Mouse (Mus musculus): ENCODE measurements around the gene Cox4i2. TPM values are rescaled to one million over a fixed set of nuclear protein-coding genes. Genes with fewer than 3 reads are reported as not detected.
A peak's percentile ranks its signal among the peaks of the same experiment; 100 is the strongest.

Gene Cox4i2
- polyA plus RNA-seq, 1 experiment from 2014 or later, result 22.5 TPM

DNA sequence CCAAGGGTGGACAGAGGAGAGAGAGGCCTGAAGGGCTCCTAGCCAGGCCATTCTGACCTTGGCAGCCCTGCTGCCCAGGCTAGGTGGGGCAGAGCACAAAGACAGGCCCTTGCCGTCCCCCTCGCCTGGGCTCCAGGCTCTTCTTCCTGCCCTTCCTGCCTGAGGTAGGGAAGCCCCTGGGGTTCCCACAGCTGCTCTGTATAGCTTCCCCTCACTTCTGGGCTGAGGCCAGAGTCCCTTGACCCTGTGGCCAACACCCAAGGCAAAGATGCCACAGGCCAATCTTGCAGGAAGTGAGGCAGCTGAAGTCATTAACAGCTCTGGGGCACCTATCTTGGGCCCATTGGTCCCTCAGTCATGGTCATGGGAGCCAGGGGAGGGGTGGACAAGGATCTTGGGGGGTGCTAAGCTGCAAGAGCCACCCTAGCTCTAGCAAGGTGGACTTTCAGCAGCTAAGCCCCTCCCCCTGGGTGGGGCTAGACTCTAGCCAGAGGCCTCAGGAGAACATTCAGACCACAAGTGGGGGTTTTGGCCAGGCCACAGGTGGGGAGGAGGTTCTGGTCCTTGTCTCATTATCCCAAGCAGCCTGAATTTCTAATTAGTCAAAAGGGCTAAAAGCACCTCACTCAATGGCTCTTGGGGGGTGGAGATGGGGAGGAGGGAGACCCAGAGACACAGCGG lies 27.2 kb downstream of the Cox4i2 start:
- Histone ChIP-seq H3K27ac (ENCODE audit: low read depth, low read length) (no peak overlapping the region), H3K4me1 (ENCODE audit: control insufficient read depth, insufficient read depth, low read length) (peaks cover 30% of the 10 kb centered on the region), H3K9ac (ENCODE audit: low read depth, low read length) (no peak overlapping the region), H3K9me3 (replicated peaks; ENCODE audit: control insufficient read depth, low read length) (no peaks in the 10 kb centered on the region), H3K36me3 (ENCODE audit: control insufficient read depth, insufficient read depth, low read length) (peaks cover 6% of the 10 kb centered on the region; the same call in 1 of the 2 replicates), H3K4me2 (no peak overlapping the region), H3K4me3 (ENCODE audit: low read depth, low read length) (no peak overlapping the region), H3K27me3 (ENCODE audit: control insufficient read depth, insufficient read depth, low read length) (no peaks in the 10 kb centered on the region)
- no peak; the same call in 1 of the 2 replicates for ATAC-seq (replicated peaks; ENCODE audit: insufficient number of reproducible peaks, low FRiP score, low TSS enrichment)
- 70% methylated on average over 3 of the region's 3 CpGs for WGBS (ENCODE audit: insufficient replicate concordance)

DNA sequence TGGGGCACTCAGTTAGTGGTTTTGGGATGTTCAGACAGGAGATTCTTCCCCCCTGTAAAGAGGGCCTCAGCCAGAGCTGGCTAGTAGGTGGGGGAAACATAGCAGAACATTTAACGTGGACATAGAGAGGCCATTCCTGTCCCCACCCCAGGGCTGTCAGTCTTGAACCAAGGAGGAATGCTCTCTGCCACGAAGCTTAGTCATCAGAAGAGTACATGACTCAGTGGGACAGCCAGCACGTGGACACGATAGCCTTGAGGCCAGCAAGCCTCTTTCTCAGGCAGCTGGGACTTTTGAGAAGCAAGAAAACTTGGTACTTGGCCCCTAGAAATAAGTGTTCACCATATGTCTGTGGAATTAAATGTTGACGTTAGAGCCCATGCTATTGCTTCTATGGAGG lies 28.7 kb downstream of the Cox4i2 start:
- no peaks in the 10 kb centered on the region for H3K27me3 ChIP-seq (ENCODE audit: control insufficient read depth, insufficient read depth, low read length)
- H3K4me3 ChIP-seq (ENCODE audit: low read depth, low read length), result no peak overlapping the region
- ATAC-seq (replicated peaks; ENCODE audit: insufficient number of reproducible peaks, low FRiP score, low TSS enrichment), result no peak
- H3K9me3 ChIP-seq (replicated peaks; ENCODE audit: control insufficient read depth, low read length), result no peaks in the 10 kb centered on the region
- H3K9ac ChIP-seq (ENCODE audit: low read depth, low read length), result 0 out of 2 replicates have a peak overlapping the region, but pooled peaks have one; percentile 5
- no peak overlapping the region for H3K4me2 ChIP-seq
- WGBS (ENCODE audit: insufficient replicate concordance), result 57% methylated on average over 5 of the region's 5 CpGs
- H3K27ac ChIP-seq (ENCODE audit: low read depth, low read length), result no peak overlapping the region
- peaks cover 40% of the 10 kb centered on the region for H3K4me1 ChIP-seq (ENCODE audit: control insufficient read depth, insufficient read depth, low read length)
- peaks cover 6% of the 10 kb centered on the region; the same call in 1 of the 2 replicates for H3K36me3 ChIP-seq (ENCODE audit: control insufficient read depth, insufficient read depth, low read length)

DNA sequence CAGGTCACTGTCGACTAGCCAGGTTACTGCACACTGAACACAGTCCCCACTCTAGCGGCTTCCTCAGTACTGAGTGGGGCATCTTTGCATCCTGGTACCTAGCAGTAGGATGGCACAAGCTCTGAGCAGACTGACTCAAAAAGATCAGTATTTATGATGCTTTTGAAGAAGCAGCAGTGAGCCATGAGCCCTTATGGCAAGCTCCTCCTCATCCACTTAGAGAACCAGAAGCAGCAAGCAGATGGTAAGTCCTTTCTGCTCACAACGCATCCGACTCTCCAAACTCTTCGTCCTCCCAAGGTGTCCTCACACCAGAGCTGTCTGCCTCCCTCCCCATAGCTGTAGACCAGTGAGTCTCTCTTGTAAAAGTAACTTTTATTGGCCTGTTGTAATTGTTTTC lies 29.3 kb downstream of the Cox4i2 start:
- no peak overlapping the region for H3K4me2 ChIP-seq
- H3K36me3 ChIP-seq (ENCODE audit: control insufficient read depth, insufficient read depth, low read length), result peaks cover 4% of the 10 kb centered on the region; the same call in 1 of the 2 replicates
- no peak for ATAC-seq (replicated peaks; ENCODE audit: insufficient number of reproducible peaks, low FRiP score, low TSS enrichment)
- H3K4me3 ChIP-seq (ENCODE audit: low read depth, low read length), result no peak overlapping the region
- H3K27ac ChIP-seq (ENCODE audit: low read depth, low read length), result no peak overlapping the region
- no peak overlapping the region for H3K9ac ChIP-seq (ENCODE audit: low read depth, low read length)
- 84% methylated on average over 5 of the region's 5 CpGs for WGBS (ENCODE audit: insufficient replicate concordance)
- peaks cover 45% of the 10 kb centered on the region for H3K4me1 ChIP-seq (ENCODE audit: control insufficient read depth, insufficient read depth, low read length)
- no peaks in the 10 kb centered on the region for H3K27me3 ChIP-seq (ENCODE audit: control insufficient read depth, insufficient read depth, low read length)
- no peaks in the 10 kb centered on the region for H3K9me3 ChIP-seq (replicated peaks; ENCODE audit: control insufficient read depth, low read length)

DNA sequence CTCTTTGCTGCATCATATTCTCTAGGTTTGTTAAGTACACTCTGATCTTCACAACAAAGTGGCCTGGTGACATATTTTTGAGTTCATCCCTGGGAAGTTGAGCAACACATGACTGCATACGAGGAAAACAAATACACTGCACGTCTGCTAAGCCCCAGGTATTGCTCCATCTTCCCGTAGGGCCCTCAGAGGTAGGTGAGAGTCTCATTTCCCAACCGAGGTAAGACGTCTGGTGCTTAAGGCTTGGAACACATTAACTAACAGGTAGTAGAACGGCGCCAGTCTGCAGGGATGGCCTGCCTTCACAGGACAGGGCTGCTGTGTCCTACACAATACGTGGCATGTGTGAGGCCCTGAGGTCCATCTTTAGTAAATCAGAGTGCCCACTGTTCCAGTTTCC lies 30.7 kb downstream of the Cox4i2 start:
- Histone ChIP-seq H3K36me3 (ENCODE audit: control insufficient read depth, insufficient read depth, low read length) (peaks cover 4% of the 10 kb centered on the region; the same call in 1 of the 2 replicates), H3K4me3 (ENCODE audit: low read depth, low read length) (no peak overlapping the region), H3K27ac (ENCODE audit: low read depth, low read length) (peak overlapping the region; percentile 96), H3K9me3 (replicated peaks; ENCODE audit: control insufficient read depth, low read length) (no peaks in the 10 kb centered on the region), H3K4me2 (no peak overlapping the region), H3K27me3 (ENCODE audit: control insufficient read depth, insufficient read depth, low read length) (no peaks in the 10 kb centered on the region), H3K9ac (ENCODE audit: low read depth, low read length) (no peak overlapping the region), H3K4me1 (ENCODE audit: control insufficient read depth, insufficient read depth, low read length) (peaks cover 59% of the 10 kb centered on the region)
- WGBS (ENCODE audit: insufficient replicate concordance), result 91% methylated on average over 8 of the region's 8 CpGs
- no peak for ATAC-seq (replicated peaks; ENCODE audit: insufficient number of reproducible peaks, low FRiP score, low TSS enrichment)

DNA sequence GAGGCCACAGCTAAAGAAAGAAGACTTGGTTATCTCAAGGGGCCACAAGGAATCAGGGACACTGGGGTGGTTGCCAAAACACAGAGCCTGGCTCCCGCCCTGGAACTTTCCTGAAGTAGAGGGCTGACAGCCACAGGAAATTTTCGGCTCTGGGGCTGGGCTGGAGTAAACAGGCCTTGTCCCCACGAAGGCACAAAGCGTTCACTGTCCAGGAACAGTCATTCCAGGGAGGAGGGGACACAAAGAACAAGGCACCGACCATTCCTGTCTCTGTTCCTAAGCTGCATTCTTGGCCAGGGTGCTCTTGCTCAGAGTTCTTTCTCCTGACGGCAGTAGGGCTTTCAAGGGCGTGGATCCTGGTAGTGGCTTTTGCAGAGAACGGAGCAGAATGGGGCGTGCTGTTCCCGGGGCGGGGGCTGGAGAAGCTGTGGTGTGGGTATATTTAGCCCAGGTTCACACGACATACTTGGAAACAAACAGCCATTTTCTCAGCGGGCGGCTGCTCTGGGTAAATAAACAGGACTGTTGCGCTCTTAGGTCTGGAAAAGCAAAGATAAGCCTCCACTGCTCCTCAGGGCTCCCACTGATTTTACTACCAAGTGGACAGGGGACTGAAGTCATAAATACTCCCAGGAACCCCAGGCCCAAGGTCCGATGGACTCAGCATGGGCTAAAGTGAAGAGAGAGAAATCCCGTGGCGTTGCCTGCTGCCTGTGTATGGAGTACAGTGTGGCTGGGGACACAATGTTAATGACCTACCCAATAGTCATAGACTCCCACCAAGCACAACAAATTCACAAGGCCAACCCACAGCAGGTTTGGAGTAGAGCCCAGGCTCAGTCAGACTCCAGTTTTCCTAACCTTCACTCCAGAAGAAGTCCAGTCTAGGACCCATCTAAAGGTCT lies 31.7 kb downstream of the Cox4i2 start:
- H3K4me1 ChIP-seq (ENCODE audit: control insufficient read depth, insufficient read depth, low read length), result peaks cover 69% of the 10 kb centered on the region
- H3K4me2 ChIP-seq, result peak overlapping the region; percentile 56
- ATAC-seq (replicated peaks; ENCODE audit: insufficient number of reproducible peaks, low FRiP score, low TSS enrichment), result no peak
- H3K27me3 ChIP-seq (ENCODE audit: control insufficient read depth, insufficient read depth, low read length), result no peaks in the 10 kb centered on the region
- H3K36me3 ChIP-seq (ENCODE audit: control insufficient read depth, insufficient read depth, low read length), result peaks cover 4% of the 10 kb centered on the region; the same call in 1 of the 2 replicates
- WGBS (ENCODE audit: insufficient replicate concordance), result 12% methylated on average over 18 of the region's 18 CpGs
- peak overlapping the region; percentile 65 for H3K9ac ChIP-seq (ENCODE audit: low read depth, low read length)
- H3K4me3 ChIP-seq (ENCODE audit: low read depth, low read length), result no peak overlapping the region
- H3K9me3 ChIP-seq (replicated peaks; ENCODE audit: control insufficient read depth, low read length), result no peaks in the 10 kb centered on the region
- peak overlapping the region; percentile 96 for H3K27ac ChIP-seq (ENCODE audit: low read depth, low read length)

DNA sequence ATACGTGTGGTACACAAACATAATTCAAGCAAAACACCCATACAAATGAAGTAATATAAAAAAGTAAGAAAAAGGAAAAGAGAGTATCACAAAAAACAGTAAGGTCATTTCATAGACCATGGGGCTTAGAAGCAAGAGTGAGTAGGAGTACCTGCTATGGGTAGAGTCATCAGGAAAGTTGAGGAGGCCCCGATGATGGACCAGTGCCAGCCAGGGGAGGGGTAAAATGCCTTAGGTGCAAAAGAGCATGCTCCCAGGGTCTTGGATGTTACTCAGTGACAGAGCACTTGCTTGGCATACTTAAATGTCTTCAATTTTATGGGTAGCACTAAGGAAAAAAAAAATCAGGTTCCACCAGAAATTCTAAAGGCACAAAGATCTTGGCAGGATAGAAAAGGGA lies 33.2 kb downstream of the Cox4i2 start:
- no peaks in the 10 kb centered on the region for H3K36me3 ChIP-seq (ENCODE audit: control insufficient read depth, insufficient read depth, low read length)
- no peak overlapping the region; the same call in 1 of the 2 replicates for H3K27ac ChIP-seq (ENCODE audit: low read depth, low read length)
- peaks cover 72% of the 10 kb centered on the region for H3K4me1 ChIP-seq (ENCODE audit: control insufficient read depth, insufficient read depth, low read length)
- H3K9me3 ChIP-seq (replicated peaks; ENCODE audit: control insufficient read depth, low read length), result no peaks in the 10 kb centered on the region
- H3K27me3 ChIP-seq (ENCODE audit: control insufficient read depth, insufficient read depth, low read length), result no peaks in the 10 kb centered on the region
- no peak overlapping the region for H3K4me3 ChIP-seq (ENCODE audit: low read depth, low read length)
- no peak for ATAC-seq (replicated peaks; ENCODE audit: insufficient number of reproducible peaks, low FRiP score, low TSS enrichment)
- WGBS (ENCODE audit: insufficient replicate concordance), result 90% methylated on average over 2 of the region's 2 CpGs
- H3K9ac ChIP-seq (ENCODE audit: low read depth, low read length), result no peak overlapping the region
- H3K4me2 ChIP-seq, result no peak overlapping the region

DNA sequence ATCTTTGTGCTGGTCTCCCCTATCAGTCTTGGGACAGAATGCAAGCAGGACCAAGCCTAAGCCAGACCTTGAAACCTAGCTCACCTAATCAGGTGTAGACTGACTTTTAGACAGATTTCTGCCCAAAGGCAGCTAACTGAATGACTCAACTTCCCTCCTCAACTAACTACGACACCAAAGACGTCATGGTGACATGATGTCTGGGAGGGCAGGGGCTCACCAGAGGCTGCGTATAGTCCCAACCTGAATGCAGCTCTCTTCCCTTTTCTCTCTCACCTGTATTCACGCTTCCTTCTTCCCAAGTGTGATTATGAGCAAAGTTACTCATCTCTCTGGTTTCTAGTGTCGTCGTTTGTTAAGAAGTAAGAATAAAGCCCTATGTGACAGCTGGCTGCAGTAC lies 33.6 kb downstream of the Cox4i2 start:
- 82% methylated on average over 6 of the region's 6 CpGs for WGBS (ENCODE audit: insufficient replicate concordance)
- peaks cover 72% of the 10 kb centered on the region for H3K4me1 ChIP-seq (ENCODE audit: control insufficient read depth, insufficient read depth, low read length)
- no peak for ATAC-seq (replicated peaks; ENCODE audit: insufficient number of reproducible peaks, low FRiP score, low TSS enrichment)
- no peaks in the 10 kb centered on the region for H3K9me3 ChIP-seq (replicated peaks; ENCODE audit: control insufficient read depth, low read length)
- H3K9ac ChIP-seq (ENCODE audit: low read depth, low read length), result no peak overlapping the region
- no peak overlapping the region for H3K27ac ChIP-seq (ENCODE audit: low read depth, low read length)
- H3K4me2 ChIP-seq, result no peak overlapping the region
- no peak overlapping the region for H3K4me3 ChIP-seq (ENCODE audit: low read depth, low read length)
- no peaks in the 10 kb centered on the region for H3K27me3 ChIP-seq (ENCODE audit: control insufficient read depth, insufficient read depth, low read length)
- H3K36me3 ChIP-seq (ENCODE audit: control insufficient read depth, insufficient read depth, low read length), result no peaks in the 10 kb centered on the region

DNA sequence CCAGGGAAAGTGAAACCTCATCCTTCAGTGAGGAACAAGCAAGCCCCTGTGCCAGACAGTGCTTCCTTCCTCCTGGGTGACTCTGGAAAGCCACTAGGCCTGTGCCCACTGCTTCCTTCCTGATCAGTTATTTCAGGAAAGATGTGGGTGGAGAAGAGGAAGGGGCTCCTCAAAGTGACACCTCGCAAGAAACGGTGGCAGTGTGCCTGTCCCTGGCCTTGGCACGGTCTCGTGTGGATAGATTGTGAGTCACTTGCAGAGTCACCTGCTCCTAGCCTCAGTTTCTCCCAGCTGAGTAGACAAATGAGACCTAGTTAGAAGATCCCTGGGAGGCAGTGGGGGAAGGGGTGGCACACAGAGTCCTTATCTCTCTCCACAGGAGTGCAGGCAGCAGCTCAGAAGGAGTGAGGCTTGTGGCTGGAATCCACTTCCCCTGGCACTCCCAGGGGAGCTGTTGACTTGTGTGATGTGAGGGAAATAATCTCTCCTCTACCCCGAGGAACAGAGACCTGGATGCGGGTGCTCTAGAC lies 35.0 kb downstream of the Cox4i2 start:
- H3K4me2 ChIP-seq, result peak overlapping the region; percentile 55
- H3K36me3 ChIP-seq (ENCODE audit: control insufficient read depth, insufficient read depth, low read length), result no peaks in the 10 kb centered on the region
- WGBS (ENCODE audit: insufficient replicate concordance), result 30% methylated on average over 6 of the region's 6 CpGs
- peak overlapping the region; percentile 40; the same call in 1 of the 2 replicates for H3K9ac ChIP-seq (ENCODE audit: low read depth, low read length)
- H3K27me3 ChIP-seq (ENCODE audit: control insufficient read depth, insufficient read depth, low read length), result no peaks in the 10 kb centered on the region
- peak; percentile 82 for ATAC-seq (replicated peaks; ENCODE audit: insufficient number of reproducible peaks, low FRiP score, low TSS enrichment)
- H3K27ac ChIP-seq (ENCODE audit: low read depth, low read length), result peak overlapping the region; percentile 93
- H3K9me3 ChIP-seq (replicated peaks; ENCODE audit: control insufficient read depth, low read length), result no peaks in the 10 kb centered on the region
- H3K4me1 ChIP-seq (ENCODE audit: control insufficient read depth, insufficient read depth, low read length), result peaks cover 81% of the 10 kb centered on the region
- H3K4me3 ChIP-seq (ENCODE audit: low read depth, low read length), result no peak overlapping the region

Data from heart, embryonic 11.5 days (tissue).